Mouse (Mus musculus) thymus, postnatal 36 days (tissue): ENCODE results near the gene Csrnp3.
"Not testable (repeated sequence)": the region's sequence is repeated elsewhere in the genome, so short reads cannot be mapped to it uniquely, and the experiment has no call there.

Experiments used
- DNase-seq, 2 experiments: peaks; one replicate each; pipeline ENCODE4 v3.0.0; 2022; ENCODE audit warnings: mixed read lengths in 2 of 2

The Csrnp3 gene

GRCm38 (mm10) chr2:65845551-65845950 is at the start of gene Csrnp3:
Gene Csrnp3, plus strand, starts transcription at chr2:65845767.
- DNase-seq: no peak

GRCm38 (mm10) chr2:65801054-65801709 is 44.4 kb upstream of the Csrnp3 start:
- no peak for DNase-seq

GRCm38 (mm10) chr2:65806556-65806955 is 39.0 kb upstream of the Csrnp3 start:
- DNase-seq: no peak

GRCm38 (mm10) chr2:65811203-65811602 is 34.4 kb upstream of the Csrnp3 start:
- DNase-seq: not testable (repeated sequence)

- no peak for DNase-seq
Measured at GRCm38 (mm10) chr2:65818080-65818796, 27.3 kb upstream of the Csrnp3 start.

GRCm38 (mm10) chr2:65820114-65820769 is 25.3 kb upstream of the Csrnp3 start:
- DNase-seq: no peak

GRCm38 (mm10) chr2:65826314-65826713 is 19.3 kb upstream of the Csrnp3 start:
- no peak for DNase-seq

- no peak for DNase-seq
Measured at GRCm38 (mm10) chr2:65826801-65827200, 18.8 kb upstream of the Csrnp3 start.

GRCm38 (mm10) chr2:65828699-65829098 is 16.9 kb upstream of the Csrnp3 start:
- DNase-seq: no peak

- DNase-seq: no peak
Measured at GRCm38 (mm10) chr2:65832738-65833395, 12.7 kb upstream of the Csrnp3 start.

GRCm38 (mm10) chr2:65833421-65833820 is 12.1 kb upstream of the Csrnp3 start:
- no peak for DNase-seq

GRCm38 (mm10) chr2:65841606-65842005 is 4.0 kb upstream of the Csrnp3 start:
- DNase-seq: no peak

- no peak for DNase-seq
Measured at GRCm38 (mm10) chr2:65842356-65842755, 3.2 kb upstream of the Csrnp3 start.

- DNase-seq: no peak
Measured at GRCm38 (mm10) chr2:65846000-65846755, 611 bp downstream of the Csrnp3 start.

GRCm38 (mm10) chr2:65847463-65848110 is 2.0 kb downstream of the Csrnp3 start:
- DNase-seq: no peak

- no peak for DNase-seq
Measured at GRCm38 (mm10) chr2:65848706-65849105, 3.1 kb downstream of the Csrnp3 start.

- DNase-seq: not testable (repeated sequence)
Measured at GRCm38 (mm10) chr2:65850282-65850681, 4.7 kb downstream of the Csrnp3 start.

- no peak for DNase-seq
Measured at GRCm38 (mm10) chr2:65856791-65857190, 11.2 kb downstream of the Csrnp3 start.

GRCm38 (mm10) chr2:65859767-65860727 is 14.5 kb downstream of the Csrnp3 start:
- DNase-seq: no peak

- no peak for DNase-seq
Measured at GRCm38 (mm10) chr2:65864778-65865339, 19.3 kb downstream of the Csrnp3 start.
